Mouse (Mus musculus) intestine, embryonic 16.5 days (tissue): ENCODE measurements around the gene Slc16a9. TPM values are rescaled to one million over a fixed set of nuclear protein-coding genes. Genes with fewer than 3 reads are reported as not detected.

ENCODE experiments used
- ATAC-seq: fragments of 200-750 bp; cut with Nextera tagmentation; 2 replicates; pipeline ENCODE4 v1.8.0; 2017; ENCODE audit warnings: moderate TSS enrichment, moderate library complexity
- H3K27ac ChIP-seq: fragments of 300-500 bp; sonication (generic); 2 replicates; pipeline ENCODE4 v1.5.1; 2014; ENCODE audit warnings: mild to moderate bottlenecking, low read length
- H3K27me3 ChIP-seq: fragments of 300-500 bp; sonication (generic); replicated peaks from 2 replicates; pipeline ENCODE4 v1.6.1; 2014; ENCODE audit warnings: low read length, control low read depth, mixed read lengths; ENCODE audit not compliant: control insufficient read depth, insufficient read depth
- H3K36me3 ChIP-seq: fragments of 300-500 bp; sonication (generic); 2 replicates; pipeline ENCODE4 v1.6.1; 2014; ENCODE audit warnings: low read length, control low read depth; ENCODE audit not compliant: control insufficient read depth, insufficient read depth
- H3K4me1 ChIP-seq: fragments of 300-500 bp; sonication (generic); 2 replicates; pipeline ENCODE4 v1.6.1; 2014; ENCODE audit warnings: low read length, control low read depth, mixed read lengths; ENCODE audit not compliant: control insufficient read depth, insufficient read depth
- H3K4me2 ChIP-seq: fragments of 300-500 bp; sonication (generic); 2 replicates; pipeline ENCODE4 v1.6.1; 2014; ENCODE audit warnings: low read depth, low read length, control low read depth
- H3K4me3 ChIP-seq: fragments of 300-500 bp; sonication (generic); 2 replicates; pipeline ENCODE4 v1.5.1; 2014; ENCODE audit warnings: mild to moderate bottlenecking, low read length
- H3K9ac ChIP-seq: fragments of 300-500 bp; sonication (generic); 2 replicates; pipeline ENCODE4 v1.6.1; 2014; ENCODE audit warnings: low read depth, low read length
- H3K9me3 ChIP-seq: fragments of 300-500 bp; sonication (generic); 2 replicates; pipeline ENCODE4 v1.6.1; 2016; ENCODE audit warnings: low read length, control low read depth; ENCODE audit not compliant: control insufficient read depth
- WGBS: fragments of 180-500 bp; shearing (Covaris S2); extraction: QIAGEN DNeasy Blood & Tissue Kit; methylation state at CpG from one replicate; pipeline ENCODE4 v1.1.7; 2014; 5-methylcytosine and 5-hydroxymethylcytosine counted together
- polyA plus RNA-seq: library from polyadenylated mRNA; unstranded; fragments of >200 nt; fragmentation: Nextera tagmentation; extraction: Ambion mirVana; gene quantifications from 2 replicates; pipeline ENCODE4 v1.2.1, GENCODE M21; 2015

Slc16a9 gene
- polyA plus RNA-seq, 1 experiment from 2014 or later = 0.50 TPM

GRCm38 (mm10) chr10:70242751-70243444 lies 2.0 kb upstream of the Slc16a9 start:
- Histone ChIP-seq H3K36me3 (no peaks in the 10 kb centered on the region), H3K4me2 (no peak overlapping the region), H3K9ac (no peak overlapping the region), H3K27me3 (peaks cover 12% of the 10 kb centered on the region), H3K9me3 (no peaks in the 10 kb centered on the region), H3K27ac (no peak overlapping the region), H3K4me1 (peaks cover 18% of the 10 kb centered on the region), H3K4me3 (no peak overlapping the region)
- WGBS = 49% methylated on average over 8 of the region's 8 CpGs
- no peak for ATAC-seq

- under 1% methylated on average over 16 of the region's 16 CpGs for WGBS
- ATAC-seq = no peak
- Histone ChIP-seq H3K9ac (peak overlapping the region; percentile 70), H3K4me2 (peak overlapping the region; percentile 94), H3K4me3 (peak overlapping the region; percentile 61), H3K27ac (no peak overlapping the region), H3K4me1 (peaks cover 18% of the 10 kb centered on the region), H3K27me3 (peaks cover 12% of the 10 kb centered on the region), H3K36me3 (no peaks in the 10 kb centered on the region), H3K9me3 (no peaks in the 10 kb centered on the region)
Measured at GRCm38 (mm10) chr10:70245559-70245945, 652 bp downstream of the Slc16a9 start.

DNA sequence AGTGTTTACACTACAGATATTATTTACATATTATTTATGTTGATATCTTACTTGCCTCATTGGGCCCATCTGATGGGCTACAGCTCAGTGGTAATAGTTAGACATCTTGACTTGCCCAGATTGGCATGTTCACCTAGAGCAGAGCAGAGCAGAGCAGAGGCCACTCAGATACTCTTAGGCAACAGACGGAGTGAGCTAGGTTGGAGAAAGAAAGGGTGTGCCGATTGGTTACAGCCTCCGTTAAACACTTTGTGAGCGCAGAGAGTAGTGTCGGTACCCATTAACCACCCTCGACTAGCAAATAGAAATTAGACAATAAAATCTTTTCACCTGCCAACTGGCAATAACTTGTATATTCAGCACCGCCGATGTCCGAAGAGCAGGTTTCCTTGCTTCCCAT lies 1.2 kb downstream of the Slc16a9 start:
- Histone ChIP-seq H3K27ac (no peak overlapping the region), H3K4me3 (no peak overlapping the region), H3K4me1 (peaks cover 18% of the 10 kb centered on the region), H3K4me2 (peak overlapping the region; percentile 94), H3K9me3 (no peaks in the 10 kb centered on the region), H3K9ac (no peak overlapping the region), H3K27me3 (peaks cover 12% of the 10 kb centered on the region), H3K36me3 (no peaks in the 10 kb centered on the region)
- no peak for ATAC-seq
- 28% methylated on average over 9 of the region's 9 CpGs for WGBS

DNA sequence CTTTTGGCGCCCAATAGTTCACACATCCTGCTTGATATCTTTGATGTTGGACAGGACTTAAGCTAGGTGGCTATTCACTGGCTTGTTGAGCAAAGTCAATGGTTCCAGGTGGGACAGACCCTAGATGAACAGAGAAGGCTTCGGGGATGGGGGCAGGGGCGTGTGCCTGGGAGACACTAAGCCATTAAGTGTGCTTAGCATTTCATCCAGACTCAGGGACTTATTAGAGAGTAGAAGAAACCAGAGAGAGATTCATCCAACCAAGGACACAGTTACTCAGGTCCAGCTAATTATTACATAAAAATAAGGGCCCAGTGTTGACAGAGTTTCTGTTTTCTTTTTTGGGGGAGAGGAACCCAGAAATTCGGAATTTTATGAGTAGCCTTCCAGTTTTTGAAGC lies 5.5 kb downstream of the Slc16a9 start:
- H3K36me3 ChIP-seq = no peaks in the 10 kb centered on the region
- H3K9ac ChIP-seq = no peak overlapping the region
- peaks cover 3% of the 10 kb centered on the region; the same call in 1 of the 2 replicates for H3K27me3 ChIP-seq
- no peak overlapping the region for H3K4me3 ChIP-seq
- H3K4me1 ChIP-seq = peaks cover 10% of the 10 kb centered on the region; the same call in 1 of the 2 replicates
- WGBS = 88% methylated on average over 4 of the region's 4 CpGs
- H3K9me3 ChIP-seq = no peaks in the 10 kb centered on the region
- H3K4me2 ChIP-seq = no peak overlapping the region
- no peak for ATAC-seq
- H3K27ac ChIP-seq = no peak overlapping the region

DNA sequence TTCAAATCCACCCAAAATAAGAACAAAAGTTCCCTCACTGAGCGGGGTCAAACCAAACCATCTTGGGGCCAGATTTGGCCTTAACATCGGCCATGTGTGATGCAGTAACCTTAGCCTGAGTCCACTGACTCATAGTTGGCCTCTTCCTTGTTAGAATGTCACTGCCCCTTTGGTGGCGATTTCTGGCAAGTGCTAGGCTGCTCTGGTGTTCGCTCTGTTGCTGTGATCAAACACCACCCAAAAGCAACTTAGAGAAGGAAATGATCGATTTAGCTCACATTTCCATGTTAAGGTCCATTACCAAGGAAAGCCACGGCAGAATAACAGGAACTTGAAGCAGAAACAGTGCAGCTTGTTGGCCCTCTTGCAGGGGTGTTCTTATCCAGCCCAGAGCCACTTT lies 5.9 kb downstream of the Slc16a9 start:
- Histone ChIP-seq H3K4me1 (peaks cover 6% of the 10 kb centered on the region; the same call in 1 of the 2 replicates), H3K9me3 (no peaks in the 10 kb centered on the region), H3K4me2 (no peak overlapping the region), H3K27ac (no peak overlapping the region), H3K27me3 (no peaks in the 10 kb centered on the region; the same call in 1 of the 2 replicates), H3K4me3 (no peak overlapping the region), H3K9ac (no peak overlapping the region), H3K36me3 (no peaks in the 10 kb centered on the region)
- ATAC-seq = no peak
- WGBS = 82% methylated on average over 6 of the region's 6 CpGs

DNA sequence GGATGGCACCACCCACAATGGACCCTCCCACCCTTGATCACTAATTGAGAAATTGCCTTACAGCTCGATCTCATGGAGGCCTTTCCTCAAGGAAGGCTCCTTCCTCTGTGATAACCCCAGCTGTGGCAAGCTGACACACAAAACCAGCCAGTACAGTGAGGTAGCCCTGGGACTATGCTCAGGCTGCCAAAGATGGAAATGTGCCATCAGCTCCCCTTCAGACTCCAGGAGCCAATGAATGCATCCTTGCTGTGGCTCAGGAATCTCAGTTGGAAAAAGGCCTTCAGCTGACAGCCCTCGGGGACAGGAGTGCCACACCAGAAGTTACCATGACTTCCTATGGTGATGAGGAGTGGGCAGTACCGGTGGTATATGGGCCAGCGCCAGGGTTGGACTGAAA lies 9.8 kb downstream of the Slc16a9 start:
- 76% methylated on average over 4 of the region's 4 CpGs for WGBS
- Histone ChIP-seq H3K4me1 (no peaks in the 10 kb centered on the region), H3K27me3 (no peaks in the 10 kb centered on the region), H3K36me3 (no peaks in the 10 kb centered on the region), H3K27ac (no peak overlapping the region), H3K4me3 (no peak overlapping the region), H3K9ac (no peak overlapping the region), H3K9me3 (no peaks in the 10 kb centered on the region), H3K4me2 (no peak overlapping the region)
- ATAC-seq = no peak

DNA sequence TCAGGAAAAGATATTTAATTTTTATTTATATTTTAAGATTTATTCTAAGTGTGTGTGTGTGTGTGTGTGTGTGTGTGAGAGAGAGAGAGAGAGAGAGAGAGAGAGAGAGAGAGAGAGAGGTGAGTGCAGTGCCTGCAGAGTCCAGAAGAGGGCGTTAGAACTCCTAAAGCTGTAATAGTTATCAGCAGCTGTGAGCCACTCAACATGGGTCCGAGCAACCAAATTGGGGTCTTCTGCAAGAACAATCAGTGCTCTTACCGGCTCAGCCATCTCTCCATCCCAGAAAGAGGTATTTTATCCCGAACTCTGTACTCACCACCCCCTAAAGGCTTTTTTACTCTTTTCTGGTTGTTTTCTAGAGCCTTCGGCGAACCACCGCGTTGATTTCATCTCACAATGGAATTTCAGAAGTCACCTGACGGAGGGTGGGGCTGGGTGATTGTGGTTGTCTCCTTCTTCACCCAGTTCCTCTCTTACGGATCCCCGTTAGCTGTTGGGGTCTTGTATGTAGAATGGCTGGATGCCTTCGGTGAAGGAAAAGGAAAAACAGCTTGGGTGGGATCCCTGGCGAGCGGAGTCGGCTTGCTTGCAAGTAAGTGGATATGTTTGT lies 10.8 kb downstream of the Slc16a9 start:
- no peaks in the 10 kb centered on the region for H3K36me3 ChIP-seq
- no peaks in the 10 kb centered on the region for H3K9me3 ChIP-seq
- H3K4me3 ChIP-seq = no peak overlapping the region
- no peak for ATAC-seq
- no peak overlapping the region for H3K4me2 ChIP-seq
- no peaks in the 10 kb centered on the region for H3K27me3 ChIP-seq
- H3K9ac ChIP-seq = no peak overlapping the region
- no peaks in the 10 kb centered on the region for H3K4me1 ChIP-seq
- WGBS = 88% methylated on average over 15 of the region's 15 CpGs
- no peak overlapping the region for H3K27ac ChIP-seq

DNA sequence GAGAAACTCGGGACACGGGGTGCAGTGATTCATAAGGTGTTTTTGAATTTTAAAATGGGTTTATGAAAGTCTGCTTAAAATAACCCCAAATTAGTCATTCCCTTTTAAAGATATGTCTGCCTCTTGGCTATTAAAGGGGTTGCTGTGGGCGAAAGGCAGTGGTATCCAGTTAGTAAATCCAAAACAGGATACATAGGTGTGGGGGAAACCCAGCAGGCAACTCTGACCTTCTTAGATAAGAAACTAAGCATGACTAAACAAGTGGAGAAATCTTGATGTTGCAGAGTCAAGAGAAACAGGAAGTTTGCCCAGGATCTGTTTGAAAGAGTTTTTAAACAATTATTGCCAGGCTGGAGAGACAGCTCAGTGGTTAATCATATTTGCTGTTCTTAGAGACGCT lies 12.1 kb downstream of the Slc16a9 start:
- Histone ChIP-seq H3K27me3 (no peaks in the 10 kb centered on the region), H3K36me3 (no peaks in the 10 kb centered on the region), H3K9me3 (no peaks in the 10 kb centered on the region), H3K27ac (no peak overlapping the region), H3K4me1 (no peaks in the 10 kb centered on the region), H3K4me2 (no peak overlapping the region), H3K9ac (no peak overlapping the region), H3K4me3 (no peak overlapping the region)
- 74% methylated on average over 4 of the region's 4 CpGs for WGBS
- no peak for ATAC-seq

- ATAC-seq = no peak
- Histone ChIP-seq H3K27ac (no peak overlapping the region), H3K4me1 (no peaks in the 10 kb centered on the region), H3K9me3 (no peaks in the 10 kb centered on the region), H3K4me3 (no peak overlapping the region), H3K27me3 (no peaks in the 10 kb centered on the region), H3K9ac (no peak overlapping the region), H3K4me2 (no peak overlapping the region), H3K36me3 (no peaks in the 10 kb centered on the region)
- 81% methylated on average over 4 of the region's 4 CpGs for WGBS
Measured at GRCm38 (mm10) chr10:70260904-70261303, 16.0 kb downstream of the Slc16a9 start.
